Mouse (Mus musculus) embryonic fibroblast, embryonic 13.5 days (primary cell): ENCODE measurements at regions not wholly inside any gene's neighbourhood (a gene's known extent, or its start where the extent isn't known, plus 50 kb on each side); places are given as distances from the start of the nearest gene placed in this dataset.

Source experiments
- CTCF ChIP-seq: IDR thresholded peaks from 2 replicates; pipeline ENCODE4 v1.5.1; 2011; ENCODE audit warnings: mild to moderate bottlenecking, control low read depth, low read length, moderate library complexity, borderline replicate concordance; ENCODE audit not compliant: insufficient read depth
- POLR2A ChIP-seq: IDR thresholded peaks from 2 replicates; pipeline ENCODE4 v1.6.1; 2011; ENCODE audit warnings: low read depth, mild to moderate bottlenecking, control low read depth, low read length, moderate library complexity

- TF ChIP-seq CTCF (no peak), POLR2A (no peak)
Observed at GRCm38 (mm10) chr8:86124655-86125054, 283.9 kb downstream of the Phkb start.
